Mouse (Mus musculus): ENCODE results near the gene Tmem106c. TPM values are rescaled to one million over a fixed set of nuclear protein-coding genes. Genes with fewer than 3 reads are reported as not detected.

Gene Tmem106c
- polyA plus RNA-seq, 1 experiment from 2014 or later: 37.7 TPM

DNA sequence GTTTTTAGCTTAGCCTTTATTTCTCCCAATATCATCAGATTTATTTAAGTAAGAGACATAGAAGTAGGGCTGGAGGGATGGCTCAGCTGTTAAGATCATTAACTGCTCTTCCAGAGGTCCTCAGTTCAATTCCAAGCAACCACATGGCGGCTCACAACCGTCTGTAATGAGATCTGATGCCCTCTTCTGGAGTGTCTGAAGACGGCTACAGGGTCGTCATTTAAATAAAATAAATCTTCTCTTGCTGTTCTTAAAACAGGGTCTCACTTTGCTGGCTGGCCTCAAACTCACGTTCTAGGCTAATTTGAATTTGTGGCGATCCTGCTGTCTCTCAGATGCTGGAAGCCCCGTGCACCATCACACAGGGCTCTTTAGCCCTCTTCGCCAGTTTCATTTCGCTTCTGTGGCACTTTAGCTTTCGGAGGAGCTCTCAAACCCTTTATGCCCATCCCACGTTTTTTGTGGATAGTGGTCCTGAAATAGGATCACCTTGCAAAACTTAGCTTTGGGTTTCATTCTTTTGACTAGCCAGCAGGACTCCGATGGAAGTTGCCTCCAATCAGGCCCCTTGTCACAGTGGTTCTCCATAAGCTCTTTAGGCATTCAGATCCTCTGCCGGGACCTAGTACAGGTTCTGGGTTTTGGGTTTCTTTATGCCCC lies 541 bp upstream of the Tmem106c start:
- peak overlapping the region; percentile 83 for H3K4me3 ChIP-seq (ENCODE audit: low read length)
- H3K9me3 ChIP-seq (replicated peaks; ENCODE audit: control insufficient read depth, low read length): no peaks in the 10 kb centered on the region
- H3K36me3 ChIP-seq (ENCODE audit: control insufficient read depth, insufficient read depth): no peaks in the 10 kb centered on the region
- no peak for ATAC-seq (replicated peaks; ENCODE audit: extremely low read depth, insufficient read depth, low FRiP score)
- peak overlapping the region; percentile 86 for H3K4me2 ChIP-seq (ENCODE audit: low read depth, low read length)
- 10% methylated on average over 13 of the region's 13 CpGs for WGBS
- H3K9ac ChIP-seq (ENCODE audit: low read length): peak overlapping the region; percentile 85
- peaks cover 4% of the 10 kb centered on the region; the same call in 1 of the 2 replicates for H3K4me1 ChIP-seq (ENCODE audit: control insufficient read depth, insufficient read depth, low read length)
- no peaks in the 10 kb centered on the region for H3K27me3 ChIP-seq (ENCODE audit: control insufficient read depth, insufficient read depth, low read length)
- H3K27ac ChIP-seq (ENCODE audit: low read length): peak overlapping the region; percentile 78

DNA sequence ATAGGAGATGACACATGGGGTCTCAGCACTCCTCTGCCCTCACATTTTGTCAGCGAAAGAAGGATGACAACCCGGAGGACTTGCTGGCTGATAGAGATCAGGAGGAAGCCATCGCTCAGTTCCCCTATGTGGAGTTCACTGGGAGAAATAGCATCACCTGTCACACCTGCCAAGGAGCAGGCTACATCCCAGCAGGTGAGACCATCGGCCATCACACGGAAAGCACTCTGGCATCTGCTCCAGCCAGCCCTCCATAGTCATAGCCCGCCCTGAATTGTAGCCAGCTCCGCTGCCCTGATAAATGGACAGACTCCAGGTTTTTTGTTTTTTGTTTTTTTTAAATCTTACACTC lies 812 bp downstream of the Tmem106c start:
- no peak for ATAC-seq (replicated peaks; ENCODE audit: extremely low read depth, insufficient read depth, low FRiP score)
- H3K4me1 ChIP-seq (ENCODE audit: control insufficient read depth, insufficient read depth, low read length): peaks cover 4% of the 10 kb centered on the region; the same call in 1 of the 2 replicates
- H3K27ac ChIP-seq (ENCODE audit: low read length): peak overlapping the region; percentile 81; the same call in 1 of the 2 replicates
- WGBS: 27% methylated on average over 7 of the region's 7 CpGs
- peak overlapping the region; percentile 89 for H3K9ac ChIP-seq (ENCODE audit: low read length)
- peak overlapping the region; percentile 83 for H3K4me3 ChIP-seq (ENCODE audit: low read length)
- H3K36me3 ChIP-seq (ENCODE audit: control insufficient read depth, insufficient read depth): 0 out of 2 replicates have a peak, but pooled peaks cover 3% of the 10 kb centered on the region
- H3K4me2 ChIP-seq (ENCODE audit: low read depth, low read length): peak overlapping the region; percentile 86
- H3K27me3 ChIP-seq (ENCODE audit: control insufficient read depth, insufficient read depth, low read length): no peaks in the 10 kb centered on the region
- no peaks in the 10 kb centered on the region for H3K9me3 ChIP-seq (replicated peaks; ENCODE audit: control insufficient read depth, low read length)

DNA sequence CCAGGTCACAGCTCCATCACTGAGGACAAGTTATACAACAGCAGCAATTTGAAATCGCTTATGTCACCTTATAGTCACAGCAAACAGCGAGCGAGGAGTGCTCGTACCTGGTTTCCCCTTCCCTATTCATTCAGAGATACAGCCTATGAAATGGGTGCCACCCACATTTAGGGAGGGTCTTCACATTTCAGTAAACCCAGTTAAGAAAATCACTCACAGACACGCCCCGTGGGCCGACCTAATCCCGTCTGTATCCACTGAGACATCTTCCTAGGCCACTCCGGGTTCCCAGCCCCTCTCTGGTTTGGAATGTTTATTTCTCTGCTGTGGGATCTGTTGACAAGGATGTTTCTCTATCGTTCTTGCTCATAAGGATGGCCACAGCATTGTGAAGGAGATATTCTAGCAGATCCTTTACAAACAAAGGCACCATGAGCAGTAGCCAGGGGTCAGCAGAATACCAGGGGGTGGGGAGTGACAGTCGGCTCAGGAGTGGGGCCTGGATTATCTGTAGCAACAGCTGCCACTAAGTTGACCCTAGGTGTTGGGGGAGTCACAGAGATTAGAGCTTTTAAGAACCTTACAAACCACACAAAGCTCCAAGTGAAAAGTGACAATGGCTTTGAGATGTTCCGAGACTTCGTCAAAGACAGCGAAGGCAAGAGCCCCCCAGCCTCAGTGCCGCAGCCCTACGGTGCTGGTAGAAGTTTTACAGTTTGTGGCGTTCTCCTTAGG lies 1.5 kb downstream of the Tmem106c start:
- Histone ChIP-seq H3K36me3 (ENCODE audit: control insufficient read depth, insufficient read depth) (0 out of 2 replicates have a peak, but pooled peaks cover 3% of the 10 kb centered on the region), H3K27ac (ENCODE audit: low read length) (no peak overlapping the region), H3K4me3 (ENCODE audit: low read length) (no peak overlapping the region), H3K4me1 (ENCODE audit: control insufficient read depth, insufficient read depth, low read length) (peaks cover 4% of the 10 kb centered on the region; the same call in 1 of the 2 replicates), H3K9me3 (replicated peaks; ENCODE audit: control insufficient read depth, low read length) (no peaks in the 10 kb centered on the region), H3K4me2 (ENCODE audit: low read depth, low read length) (no peak overlapping the region), H3K27me3 (ENCODE audit: control insufficient read depth, insufficient read depth, low read length) (no peaks in the 10 kb centered on the region), H3K9ac (ENCODE audit: low read length) (no peak overlapping the region)
- no peak for ATAC-seq (replicated peaks; ENCODE audit: extremely low read depth, insufficient read depth, low FRiP score)
- 70% methylated on average over 17 of the region's 17 CpGs for WGBS

- no peak overlapping the region for H3K27ac ChIP-seq (ENCODE audit: low read length)
- H3K4me2 ChIP-seq (ENCODE audit: low read depth, low read length): no peak overlapping the region
- H3K27me3 ChIP-seq (ENCODE audit: control insufficient read depth, insufficient read depth, low read length): no peaks in the 10 kb centered on the region
- H3K4me3 ChIP-seq (ENCODE audit: low read length): no peak overlapping the region
- 42% methylated on average over 6 of the region's 6 CpGs for WGBS
- no peak overlapping the region for H3K9ac ChIP-seq (ENCODE audit: low read length)
- no peaks in the 10 kb centered on the region for H3K9me3 ChIP-seq (replicated peaks; ENCODE audit: control insufficient read depth, low read length)
- no peaks in the 10 kb centered on the region; the same call in 1 of the 2 replicates for H3K4me1 ChIP-seq (ENCODE audit: control insufficient read depth, insufficient read depth, low read length)
- 0 out of 2 replicates have a peak, but pooled peaks cover 3% of the 10 kb centered on the region for H3K36me3 ChIP-seq (ENCODE audit: control insufficient read depth, insufficient read depth)
- no peak for ATAC-seq (replicated peaks; ENCODE audit: extremely low read depth, insufficient read depth, low FRiP score)
Observed at GRCm38 (mm10) chr15:97970299-97970698, 6.3 kb downstream of the Tmem106c start.

GRCm38 (mm10) chr15:97972580-97972979 lies 8.6 kb downstream of the Tmem106c start:
- no peaks in the 10 kb centered on the region; the same call in 1 of the 2 replicates for H3K4me1 ChIP-seq (ENCODE audit: control insufficient read depth, insufficient read depth, low read length)
- no peaks in the 10 kb centered on the region for H3K27me3 ChIP-seq (ENCODE audit: control insufficient read depth, insufficient read depth, low read length)
- ATAC-seq (replicated peaks; ENCODE audit: extremely low read depth, insufficient read depth, low FRiP score): no peak
- H3K4me3 ChIP-seq (ENCODE audit: low read length): no peak overlapping the region
- H3K36me3 ChIP-seq (ENCODE audit: control insufficient read depth, insufficient read depth): 0 out of 2 replicates have a peak, but pooled peaks cover 3% of the 10 kb centered on the region
- no peak overlapping the region for H3K4me2 ChIP-seq (ENCODE audit: low read depth, low read length)
- no peak overlapping the region for H3K27ac ChIP-seq (ENCODE audit: low read length)
- WGBS: 40% methylated on average over 6 of the region's 6 CpGs
- H3K9ac ChIP-seq (ENCODE audit: low read length): no peak overlapping the region
- H3K9me3 ChIP-seq (replicated peaks; ENCODE audit: control insufficient read depth, low read length): no peaks in the 10 kb centered on the region

GRCm38 (mm10) chr15:97973248-97974005 lies 9.4 kb downstream of the Tmem106c start:
- ATAC-seq (replicated peaks; ENCODE audit: extremely low read depth, insufficient read depth, low FRiP score): no peak
- Histone ChIP-seq H3K4me2 (ENCODE audit: low read depth, low read length) (no peak overlapping the region), H3K4me1 (ENCODE audit: control insufficient read depth, insufficient read depth, low read length) (no peaks in the 10 kb centered on the region; the same call in 1 of the 2 replicates), H3K36me3 (ENCODE audit: control insufficient read depth, insufficient read depth) (0 out of 2 replicates have a peak, but pooled peaks cover 3% of the 10 kb centered on the region), H3K27me3 (ENCODE audit: control insufficient read depth, insufficient read depth, low read length) (no peaks in the 10 kb centered on the region), H3K27ac (ENCODE audit: low read length) (no peak overlapping the region), H3K9ac (ENCODE audit: low read length) (no peak overlapping the region), H3K9me3 (replicated peaks; ENCODE audit: control insufficient read depth, low read length) (no peaks in the 10 kb centered on the region), H3K4me3 (ENCODE audit: low read length) (no peak overlapping the region)
- 49% methylated on average over 11 of the region's 11 CpGs for WGBS

DNA sequence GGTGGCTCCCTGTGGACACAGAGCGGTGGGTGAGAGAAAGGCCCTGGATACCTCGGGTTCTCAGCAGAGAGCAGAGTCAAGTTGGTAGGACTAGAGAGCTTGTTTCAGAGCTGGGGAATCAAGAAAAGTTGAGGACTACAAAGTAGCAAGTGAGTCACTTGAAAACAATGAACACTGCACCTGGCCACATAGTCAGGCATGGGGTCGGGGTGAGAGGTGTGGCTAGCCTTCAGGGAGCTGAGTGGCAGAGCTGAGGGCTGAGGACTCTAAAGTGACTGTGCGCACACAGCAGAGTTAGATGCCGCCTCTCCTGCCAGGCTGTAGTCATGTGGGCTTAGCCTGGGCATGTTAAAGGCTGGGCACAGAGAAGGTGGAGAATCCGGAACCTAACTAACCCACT lies 17.6 kb downstream of the Tmem106c start:
- no peaks in the 10 kb centered on the region for H3K4me1 ChIP-seq (ENCODE audit: control insufficient read depth, insufficient read depth, low read length)
- no peak overlapping the region for H3K4me2 ChIP-seq (ENCODE audit: low read depth, low read length)
- no peak overlapping the region for H3K4me3 ChIP-seq (ENCODE audit: low read length)
- no peaks in the 10 kb centered on the region for H3K36me3 ChIP-seq (ENCODE audit: control insufficient read depth, insufficient read depth)
- H3K27ac ChIP-seq (ENCODE audit: low read length): no peak overlapping the region
- no peaks in the 10 kb centered on the region for H3K27me3 ChIP-seq (ENCODE audit: control insufficient read depth, insufficient read depth, low read length)
- ATAC-seq (replicated peaks; ENCODE audit: extremely low read depth, insufficient read depth, low FRiP score): no peak
- WGBS: 76% methylated on average over 6 of the region's 6 CpGs
- no peak overlapping the region for H3K9ac ChIP-seq (ENCODE audit: low read length)
- H3K9me3 ChIP-seq (replicated peaks; ENCODE audit: control insufficient read depth, low read length): peaks cover 9% of the 10 kb centered on the region

DNA sequence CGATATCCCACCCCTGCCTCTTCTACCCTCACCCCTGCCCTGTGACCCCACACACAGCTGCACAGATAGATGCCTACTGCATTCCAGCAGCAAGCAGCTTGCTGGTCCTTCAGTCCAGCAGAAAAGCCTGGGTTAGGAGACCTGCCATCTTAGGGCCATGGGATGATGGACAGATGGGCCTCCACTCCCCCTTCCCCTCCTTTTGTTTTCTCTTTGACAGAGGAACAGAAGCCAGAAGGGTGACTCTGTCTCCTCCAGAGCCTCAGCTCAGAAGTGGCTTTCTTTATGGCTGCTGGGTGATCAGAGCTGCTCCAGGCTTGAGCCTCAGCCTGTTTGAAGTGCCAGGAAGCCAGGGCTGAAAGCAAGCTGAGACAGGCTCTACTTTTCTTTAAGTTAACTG lies 25.5 kb downstream of the Tmem106c start:
- WGBS: 67% methylated on average over 1 of the region's 1 CpGs
- Histone ChIP-seq H3K4me2 (ENCODE audit: low read depth, low read length) (no peak overlapping the region), H3K4me1 (ENCODE audit: control insufficient read depth, insufficient read depth, low read length) (peaks cover 7% of the 10 kb centered on the region), H3K9me3 (replicated peaks; ENCODE audit: control insufficient read depth, low read length) (no peaks in the 10 kb centered on the region), H3K9ac (ENCODE audit: low read length) (no peak overlapping the region), H3K36me3 (ENCODE audit: control insufficient read depth, insufficient read depth) (no peaks in the 10 kb centered on the region), H3K4me3 (ENCODE audit: low read length) (no peak overlapping the region), H3K27ac (ENCODE audit: low read length) (no peak overlapping the region), H3K27me3 (ENCODE audit: control insufficient read depth, insufficient read depth, low read length) (no peaks in the 10 kb centered on the region)
- ATAC-seq (replicated peaks; ENCODE audit: extremely low read depth, insufficient read depth, low FRiP score): no peak
